Mouse (Mus musculus) T-helper 17 cell (primary cell): ENCODE measurements around the gene Csrnp3.
"Not testable (repeated sequence)": the region's sequence is repeated elsewhere in the genome, so short reads cannot be mapped to it uniquely, and the experiment has no call there.

Experiments
- in situ Hi-C, 2 experiments: fragments of 300-600 bp; cut with MboI, MseI; formaldehyde crosslinking; loops; 1 replicate in 1 of 2; 2 replicates in 1 of 2; pipeline ENCODE4 v1.15.1; 2025; ENCODE audit warnings: high pct_unique_total_duplicates in 2 of 2

Gene Csrnp3

DNA sequence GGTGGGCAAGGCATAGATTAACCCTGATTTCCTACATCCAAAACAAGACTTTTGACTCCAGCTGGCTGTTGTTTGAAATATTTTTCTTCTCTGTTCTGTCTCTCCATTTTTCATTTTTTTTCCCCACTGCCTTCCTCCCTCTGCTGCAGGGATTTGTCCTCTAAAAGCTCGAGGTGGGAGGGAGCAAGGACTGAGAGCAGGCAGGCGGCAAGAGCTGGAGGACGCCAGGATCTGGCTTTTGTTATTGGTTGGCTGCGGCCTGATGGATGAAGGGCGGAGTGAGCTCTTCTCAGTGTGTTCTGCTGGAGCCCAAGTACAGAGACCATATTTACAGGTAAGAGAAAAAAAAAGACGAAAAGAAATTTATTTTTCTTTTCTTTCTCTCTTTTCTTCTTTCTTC is at the start of gene Csrnp3:
TSS of gene Csrnp3 (plus strand) at position 217 of the 400 bp plus-strand sequence.
- in situ Hi-C loops: no loop called here

DNA sequence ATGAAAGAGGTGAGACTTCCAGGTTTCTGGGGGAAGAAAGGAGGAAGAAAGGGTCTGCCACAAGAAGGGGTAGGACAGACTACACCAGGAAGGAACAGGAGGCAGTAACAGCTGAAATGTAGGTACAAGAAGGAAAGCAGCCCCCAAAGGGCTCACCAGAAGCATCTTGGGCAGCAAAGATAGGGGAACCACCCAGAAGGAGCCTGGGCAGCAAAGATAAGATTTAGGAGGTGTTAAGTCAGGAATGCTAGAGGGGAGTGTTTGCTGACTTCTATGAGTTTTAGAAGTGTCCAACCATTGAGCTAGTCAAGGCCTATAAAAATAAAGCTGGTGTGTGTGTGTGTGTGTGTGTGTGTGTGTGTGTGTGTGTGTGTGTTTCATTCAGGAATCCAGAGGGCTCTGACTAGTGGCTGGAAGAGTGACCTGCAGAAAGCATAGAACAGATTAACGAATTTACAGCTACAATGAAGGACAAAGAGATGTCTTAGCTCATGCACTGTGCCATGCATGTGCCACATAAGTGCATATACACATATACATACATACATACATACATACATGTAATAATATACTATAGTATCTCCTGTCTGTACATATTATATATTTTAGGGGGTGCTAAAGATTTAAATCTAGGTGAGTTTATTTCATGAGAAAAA is 44.4 kb upstream of the Csrnp3 start:
- in situ Hi-C loops: no loop called here

DNA sequence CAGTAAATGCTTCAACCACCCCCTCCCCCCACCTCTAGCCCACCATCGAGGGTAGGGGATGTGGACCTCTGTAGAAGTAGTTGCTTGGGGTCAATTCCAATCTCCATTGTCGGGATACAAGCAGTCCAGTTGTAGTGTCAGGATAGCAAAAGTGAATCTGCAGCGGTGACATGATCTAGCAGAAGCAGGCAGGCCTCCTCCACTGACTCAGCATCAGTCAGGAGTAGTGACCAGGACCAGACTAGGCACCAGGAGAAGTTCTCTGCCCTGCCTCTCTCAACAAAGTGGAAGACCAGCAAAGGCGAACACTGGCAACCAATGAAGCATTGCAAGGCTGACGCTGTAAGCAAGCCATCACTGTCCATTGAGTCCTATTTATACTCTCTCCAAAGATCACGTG is 39.0 kb upstream of the Csrnp3 start:
- in situ Hi-C loops: no loop called here

DNA sequence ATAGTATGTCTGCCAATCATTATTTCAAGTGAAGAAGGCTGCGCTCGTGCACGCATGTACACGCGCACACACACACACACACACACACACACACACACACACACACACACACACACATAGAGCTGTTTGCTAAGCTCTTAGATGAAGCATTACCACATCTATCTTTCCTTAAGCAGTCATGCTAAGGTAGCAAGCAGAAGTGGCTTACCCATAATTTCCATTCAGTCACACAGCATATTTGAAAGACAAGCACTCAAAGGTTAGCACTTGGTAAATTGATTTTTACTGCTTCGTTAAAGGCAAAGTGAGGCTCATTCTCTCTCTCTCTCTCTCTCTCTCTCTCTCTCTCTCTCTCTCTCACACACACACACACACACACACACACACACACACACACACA is 34.4 kb upstream of the Csrnp3 start:
- in situ Hi-C loops: not testable (repeated sequence)

DNA sequence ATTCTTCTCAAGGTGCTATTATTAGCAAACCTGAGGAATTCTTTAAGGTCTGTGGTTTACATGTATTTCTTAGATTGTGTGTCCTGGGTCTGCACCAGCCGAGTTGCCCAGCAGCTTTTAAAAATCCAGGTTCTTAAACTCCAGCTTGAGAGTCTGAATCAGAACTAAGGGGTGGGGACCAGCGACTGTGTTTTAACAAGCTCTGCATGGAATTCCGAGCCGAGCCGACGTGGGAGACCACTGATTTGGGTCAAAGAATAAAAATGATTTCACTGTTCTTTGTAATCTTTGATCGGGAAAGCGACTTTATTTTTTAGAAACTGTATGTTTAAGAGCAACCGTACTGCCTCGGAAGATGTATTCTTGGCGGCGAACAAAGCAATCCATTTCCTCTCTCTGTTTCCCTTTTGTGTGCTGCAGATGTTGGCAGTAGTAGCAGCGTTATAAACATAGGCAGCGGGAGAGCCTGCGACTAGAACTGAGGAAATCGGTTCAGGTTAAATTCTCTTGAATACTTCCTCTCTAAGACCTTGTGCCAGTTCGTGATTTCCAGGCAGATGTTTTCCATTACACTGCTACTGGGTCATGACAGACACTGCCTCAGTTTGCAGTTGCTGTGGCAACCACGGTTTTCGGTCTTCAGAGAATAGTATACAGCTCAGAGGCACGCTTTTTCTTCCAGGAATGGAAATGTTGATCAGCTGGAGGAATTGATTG is 27.3 kb upstream of the Csrnp3 start:
- in situ Hi-C loops: no loop called here

DNA sequence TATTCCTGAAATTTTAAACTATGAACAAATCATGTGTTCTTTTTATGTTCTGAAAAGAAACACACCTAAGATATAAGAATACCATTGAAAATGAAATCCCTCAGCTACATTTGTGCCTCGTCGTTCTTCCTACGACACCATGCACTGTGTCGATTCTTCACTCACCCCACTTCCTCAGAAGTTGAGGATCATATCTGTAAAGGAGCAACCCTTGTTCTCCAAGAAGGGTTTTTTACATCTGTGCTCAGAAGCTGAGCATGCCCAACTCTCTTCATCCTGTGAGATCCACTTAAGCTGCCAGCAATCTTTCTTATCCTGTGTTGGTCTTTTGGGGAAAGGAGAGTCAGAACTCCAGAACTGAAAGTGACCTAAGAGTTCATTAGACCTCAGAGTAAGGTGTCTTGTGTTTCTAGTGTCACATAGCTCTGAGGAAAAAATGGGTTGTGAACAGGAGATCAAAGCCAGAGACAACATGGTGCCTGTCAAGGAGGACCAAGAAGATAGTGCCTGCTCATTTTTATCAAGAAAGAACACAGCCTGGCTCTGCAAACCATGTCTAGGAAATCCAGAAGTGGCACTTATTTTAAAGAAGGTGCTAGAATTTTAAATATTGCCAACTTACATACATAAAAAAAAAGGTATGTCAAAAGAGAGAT is 25.3 kb upstream of the Csrnp3 start:
- in situ Hi-C loops: no loop called here

DNA sequence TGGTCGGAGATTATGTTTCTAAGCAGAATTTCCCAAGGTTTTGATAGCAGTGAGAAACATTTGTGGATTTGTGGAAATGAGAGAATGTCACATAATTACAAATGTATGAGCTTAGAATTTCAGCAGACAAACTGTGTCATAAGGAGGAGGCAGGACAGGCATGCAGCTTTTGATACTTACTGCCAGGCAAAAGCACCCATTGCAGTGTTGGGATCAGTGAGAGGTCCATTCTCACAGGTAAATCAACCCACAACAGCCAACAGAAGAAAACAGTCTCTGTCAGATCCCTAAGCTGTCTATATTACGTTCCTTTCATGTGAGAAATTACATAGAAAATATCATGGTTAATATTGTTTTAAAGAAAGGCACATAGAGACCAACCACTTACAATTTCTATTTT is 19.3 kb upstream of the Csrnp3 start:
- in situ Hi-C loops: no loop called here

DNA sequence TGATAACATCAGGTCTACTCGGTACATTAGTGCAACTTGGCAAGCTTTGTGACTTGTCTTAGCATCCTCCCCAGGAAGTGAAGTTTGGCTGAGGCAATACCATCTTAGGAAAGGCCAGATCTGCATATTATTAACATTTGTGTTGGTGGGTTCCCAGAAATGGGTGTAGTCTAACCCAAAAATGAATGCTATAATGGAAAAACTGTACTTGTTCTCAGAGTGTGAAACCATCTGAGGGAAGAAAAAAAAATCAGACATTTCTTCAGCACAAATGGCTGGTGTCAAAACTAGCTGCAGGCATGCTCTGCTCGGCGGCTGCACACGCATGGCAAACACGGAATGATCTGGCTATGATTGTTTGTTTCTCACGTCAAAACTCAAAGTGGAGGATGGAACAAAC is 18.8 kb upstream of the Csrnp3 start:
- in situ Hi-C loops: no loop called here

DNA sequence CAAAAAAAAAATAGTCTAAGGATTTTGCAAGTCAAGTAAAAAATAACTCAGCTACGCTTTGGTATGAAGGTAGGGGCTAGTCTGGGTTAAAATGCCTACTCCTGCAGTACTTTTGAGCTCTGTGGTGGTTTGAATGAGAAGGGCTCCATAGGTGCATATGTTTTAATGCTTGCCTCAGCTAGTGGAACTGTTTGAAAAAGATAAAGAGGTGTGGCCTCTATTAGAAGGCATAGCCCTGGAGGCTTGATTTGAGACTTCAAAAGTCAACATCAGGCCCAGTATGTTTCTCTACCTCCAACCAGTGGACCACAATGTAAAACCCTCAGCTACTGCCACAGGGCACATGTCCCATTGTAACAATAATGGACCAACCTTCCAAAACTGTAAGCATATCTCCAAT is 16.9 kb upstream of the Csrnp3 start:
- in situ Hi-C loops: no loop called here

DNA sequence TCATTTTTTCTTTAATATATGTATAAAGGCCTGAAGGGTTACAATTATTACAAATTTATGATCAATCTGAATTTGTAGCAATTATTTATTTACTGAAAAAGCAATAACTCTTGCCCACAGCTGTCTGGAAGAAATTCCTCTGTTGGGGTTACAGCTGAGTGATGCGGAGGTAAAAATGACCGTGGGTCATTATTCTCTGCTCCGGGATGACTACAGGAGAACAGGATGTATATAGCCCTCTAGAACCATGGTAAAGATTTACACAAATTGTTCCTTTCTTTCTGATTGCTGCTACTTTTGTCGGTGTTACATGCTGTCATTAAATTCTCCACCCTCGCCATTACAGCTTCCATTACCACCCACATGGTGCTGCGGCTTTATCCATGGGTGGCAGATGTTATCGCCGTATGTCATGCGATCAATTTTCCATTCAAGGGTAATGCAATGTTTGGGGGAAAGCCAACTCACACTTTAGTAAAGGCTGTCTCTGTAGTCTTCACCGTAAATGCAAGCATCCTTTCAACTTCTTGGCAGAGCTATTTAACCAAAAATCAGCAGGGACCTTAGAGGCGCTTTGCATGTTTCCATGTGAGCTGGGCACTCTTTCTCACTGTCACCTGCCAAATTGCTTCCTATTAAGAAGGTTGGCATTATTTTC is 12.7 kb upstream of the Csrnp3 start:
- in situ Hi-C loops: no loop called here

DNA sequence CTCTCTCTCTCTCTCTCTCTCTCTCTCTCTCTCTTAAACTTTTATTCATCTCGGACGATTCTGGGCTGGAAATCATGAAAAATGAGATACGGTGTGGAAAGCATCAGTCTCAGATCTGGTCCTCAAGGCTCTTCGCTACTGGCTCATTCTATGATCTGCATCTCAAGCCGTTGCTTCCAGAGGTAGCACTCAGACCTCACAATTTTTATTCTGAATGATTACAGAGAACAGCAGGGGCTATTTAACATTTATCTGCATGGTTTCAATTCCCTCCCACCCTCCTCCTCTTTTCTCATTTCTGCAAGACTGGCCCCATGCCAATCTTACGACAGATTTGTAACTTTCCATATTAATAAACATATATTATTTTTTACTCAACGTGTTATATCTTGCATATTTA is 12.1 kb upstream of the Csrnp3 start:
- in situ Hi-C loops: no loop called here

DNA sequence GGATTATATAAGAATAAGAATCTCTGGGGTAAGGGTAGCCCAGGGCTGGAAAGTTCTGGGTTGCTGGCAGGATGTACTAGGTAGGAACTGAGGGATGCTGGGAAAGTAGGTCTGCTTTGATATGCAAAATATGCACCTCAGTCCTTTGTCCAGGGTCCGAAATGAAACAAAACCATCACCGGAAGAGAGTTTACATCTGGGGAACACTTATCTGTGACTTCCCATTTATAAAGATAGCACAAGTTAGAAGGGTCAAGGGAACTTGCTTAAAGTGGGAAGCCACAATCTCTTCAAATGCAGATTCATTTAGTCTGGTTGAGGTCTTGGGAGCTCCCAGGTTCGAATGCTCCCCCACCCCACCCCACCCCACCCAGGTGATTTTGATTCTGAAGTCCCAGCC is 4.0 kb upstream of the Csrnp3 start:
- in situ Hi-C loops: no loop called here

DNA sequence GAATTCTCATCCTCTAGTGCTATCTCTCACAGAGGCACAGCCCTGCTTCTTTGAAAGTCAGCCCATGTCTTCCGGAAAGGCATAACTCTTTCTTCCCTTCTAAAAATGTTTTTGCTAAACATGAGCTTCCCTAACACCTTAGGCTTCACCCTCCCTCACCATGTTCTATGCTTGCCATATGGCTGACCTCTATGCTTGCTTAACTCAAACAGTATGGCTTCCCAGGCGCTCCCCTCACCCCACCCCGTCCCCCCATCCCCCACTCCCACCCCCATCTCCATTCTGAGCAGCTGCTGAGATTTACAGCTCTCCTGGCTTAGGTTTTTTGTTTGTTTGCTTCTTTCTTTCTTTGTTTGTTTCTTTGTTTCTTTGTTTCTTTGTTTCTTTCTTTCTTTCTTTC is 3.2 kb upstream of the Csrnp3 start:
- in situ Hi-C loops: no loop called here

DNA sequence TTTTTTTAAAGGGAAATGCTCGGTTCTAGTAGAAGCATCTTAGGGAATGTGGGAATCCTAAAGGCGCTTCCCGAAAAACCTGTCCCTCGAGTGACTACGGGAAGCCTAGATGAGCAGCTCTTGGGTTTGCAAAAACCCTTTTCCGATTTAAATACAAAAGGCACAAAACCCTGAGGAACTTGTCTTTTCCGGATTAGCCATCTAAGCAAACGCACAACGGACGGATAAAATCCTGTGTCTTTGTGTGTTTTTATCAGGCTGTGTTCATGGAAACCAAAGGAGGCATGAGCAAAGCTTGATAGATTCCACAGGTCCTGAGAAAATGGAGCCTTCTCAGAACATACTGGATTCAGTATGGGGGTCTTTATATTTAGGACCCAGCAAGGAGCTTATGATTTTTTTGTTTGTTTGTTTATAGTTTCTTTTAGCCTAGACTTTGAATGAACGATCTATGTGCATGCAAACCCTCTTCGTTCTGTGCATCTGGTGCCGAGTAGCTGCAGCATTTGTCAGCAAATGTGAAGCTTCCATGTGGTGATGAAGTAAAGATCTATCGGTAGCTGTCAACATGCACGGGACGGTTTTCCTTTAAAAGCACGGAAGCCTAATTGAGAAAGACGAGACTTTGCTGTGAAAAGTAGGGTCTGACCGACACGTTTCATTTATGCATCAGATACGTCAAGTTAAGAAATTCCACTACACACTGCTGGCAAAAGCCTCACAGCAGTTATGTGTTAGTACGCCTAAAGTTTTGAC is 611 bp downstream of the Csrnp3 start:
- in situ Hi-C loops: no loop called here

DNA sequence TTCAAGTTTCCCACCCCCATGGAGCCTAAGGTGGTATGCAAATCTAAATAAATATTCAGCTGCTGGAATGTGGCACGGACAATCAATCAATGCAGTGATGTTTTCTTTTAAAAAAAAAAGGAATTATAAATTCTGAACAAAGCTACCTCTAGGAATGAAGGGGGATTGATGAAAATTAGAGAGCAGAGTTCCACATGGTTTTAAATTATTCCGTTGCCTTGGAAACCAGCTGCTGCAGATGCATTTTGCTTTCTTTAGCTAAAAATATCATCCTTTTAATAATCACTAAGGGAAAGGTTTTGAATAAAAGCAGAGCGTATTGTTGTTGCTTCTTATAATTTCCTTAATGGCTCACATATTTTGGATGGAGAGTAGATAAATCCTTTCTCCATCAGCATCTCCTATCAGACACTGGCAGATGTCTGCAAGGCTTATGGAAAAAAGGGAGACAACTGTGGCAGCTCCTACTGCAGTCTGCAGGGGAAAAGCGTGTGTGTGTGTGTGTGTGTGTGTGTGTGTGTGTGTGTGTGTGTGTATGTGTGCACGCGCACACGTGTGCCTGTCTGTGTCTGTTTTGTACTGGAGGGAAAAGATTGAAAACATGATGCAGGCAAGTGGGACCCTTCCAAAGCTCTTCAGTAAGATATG is 2.0 kb downstream of the Csrnp3 start:
- in situ Hi-C loops: no loop called here

DNA sequence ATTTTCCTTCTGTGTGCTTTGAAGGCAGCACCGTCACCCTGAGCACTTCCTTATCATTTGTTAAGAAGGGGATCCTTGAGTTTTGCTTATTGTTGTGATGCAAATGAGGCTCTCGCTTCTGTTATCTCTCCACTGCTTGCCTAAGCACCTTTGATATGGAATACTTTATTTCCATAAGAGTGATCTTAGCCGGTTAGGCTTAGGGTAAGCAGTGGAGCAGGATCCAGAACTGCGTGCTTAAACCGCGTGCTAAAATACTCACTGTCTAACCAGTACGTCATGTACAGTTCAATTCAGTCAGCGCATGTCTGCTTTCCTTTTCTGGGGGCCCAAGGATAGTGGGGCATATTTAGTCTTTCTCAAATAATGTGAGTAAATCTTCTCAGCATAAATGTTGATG is 3.1 kb downstream of the Csrnp3 start:
- in situ Hi-C loops: no loop called here

DNA sequence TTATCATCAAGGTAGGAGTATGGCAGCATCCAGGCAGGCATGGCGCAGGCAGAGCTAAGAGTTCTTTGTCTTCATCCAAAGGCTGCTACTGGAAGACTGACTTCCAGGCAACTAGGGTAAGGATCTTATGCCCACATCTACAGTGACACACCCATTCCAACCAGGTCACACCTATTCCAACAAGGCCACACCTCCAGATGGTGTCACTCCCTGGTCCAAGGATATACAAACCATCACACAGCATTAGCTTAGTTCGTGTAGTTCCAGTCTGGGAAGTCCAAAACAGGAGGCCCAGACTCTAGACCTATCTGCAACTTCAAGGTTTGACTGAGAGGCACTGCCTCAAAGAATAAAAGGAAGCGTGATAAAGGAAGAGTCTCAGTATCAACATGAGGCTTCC is 4.7 kb downstream of the Csrnp3 start:
- in situ Hi-C loops: not testable (repeated sequence)

DNA sequence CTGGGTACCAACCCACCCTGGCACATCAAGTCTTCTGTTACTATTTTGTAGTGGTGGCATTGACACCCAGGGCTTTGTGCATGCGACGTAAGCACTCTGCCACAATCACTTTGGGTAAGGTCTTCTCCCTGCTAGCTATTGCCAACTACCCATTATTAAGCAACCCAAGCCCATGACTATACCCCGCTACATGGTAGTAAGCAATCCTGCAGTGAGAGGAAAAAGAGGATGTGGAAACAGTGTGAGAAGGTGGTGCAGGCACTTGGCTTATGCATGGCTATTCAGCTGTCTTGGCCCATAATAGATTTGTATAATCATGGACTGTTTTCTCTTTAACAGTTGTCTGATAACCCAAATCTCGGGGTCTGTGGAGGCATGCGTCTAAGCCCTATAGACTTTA is 11.2 kb downstream of the Csrnp3 start:
- in situ Hi-C loops: no loop called here

DNA sequence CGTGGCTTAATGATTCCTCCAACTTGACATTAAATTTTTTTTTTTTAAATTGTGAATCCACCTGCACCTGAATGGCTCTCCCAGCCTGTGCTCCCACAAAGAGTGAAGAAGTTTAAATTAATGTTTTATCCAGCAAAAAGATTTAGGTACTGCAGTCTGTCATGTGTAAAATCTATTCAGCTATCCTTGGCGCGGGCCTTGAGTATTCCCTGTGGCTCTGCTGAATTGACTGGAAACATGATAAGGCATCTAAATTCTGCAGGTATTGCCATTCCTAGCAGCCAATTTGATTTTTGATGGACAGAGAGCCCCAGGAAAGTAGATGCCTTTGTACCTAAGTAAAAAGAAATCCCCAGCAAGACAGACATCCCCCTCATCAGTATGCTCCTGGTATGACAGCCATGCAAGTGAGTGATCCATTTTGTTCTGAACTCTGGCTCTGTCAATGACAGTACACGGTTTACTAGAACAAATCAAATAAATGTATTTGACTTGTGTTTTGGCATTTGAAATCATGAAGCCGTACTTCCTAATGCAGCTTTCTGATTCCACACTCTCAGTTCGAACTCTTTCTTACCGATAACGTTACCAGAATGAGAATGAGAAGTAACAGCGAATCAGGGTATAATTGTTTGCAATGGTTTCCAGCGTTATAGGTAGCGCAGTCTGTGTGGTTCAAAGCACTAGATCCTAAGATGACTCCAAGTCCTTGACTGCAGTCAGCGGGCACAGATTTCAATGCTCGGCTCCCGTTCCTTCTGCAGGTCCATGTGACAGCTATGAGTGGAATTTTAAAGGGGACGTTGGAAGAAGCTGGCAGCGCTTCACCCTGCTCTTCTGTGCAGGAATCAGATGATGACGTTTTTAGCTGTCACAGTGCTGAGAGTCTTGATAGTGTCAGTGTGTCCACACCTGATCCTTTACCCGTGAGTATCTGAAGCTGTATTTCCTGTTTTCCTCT is 14.5 kb downstream of the Csrnp3 start:
- in situ Hi-C loops: no loop called here

DNA sequence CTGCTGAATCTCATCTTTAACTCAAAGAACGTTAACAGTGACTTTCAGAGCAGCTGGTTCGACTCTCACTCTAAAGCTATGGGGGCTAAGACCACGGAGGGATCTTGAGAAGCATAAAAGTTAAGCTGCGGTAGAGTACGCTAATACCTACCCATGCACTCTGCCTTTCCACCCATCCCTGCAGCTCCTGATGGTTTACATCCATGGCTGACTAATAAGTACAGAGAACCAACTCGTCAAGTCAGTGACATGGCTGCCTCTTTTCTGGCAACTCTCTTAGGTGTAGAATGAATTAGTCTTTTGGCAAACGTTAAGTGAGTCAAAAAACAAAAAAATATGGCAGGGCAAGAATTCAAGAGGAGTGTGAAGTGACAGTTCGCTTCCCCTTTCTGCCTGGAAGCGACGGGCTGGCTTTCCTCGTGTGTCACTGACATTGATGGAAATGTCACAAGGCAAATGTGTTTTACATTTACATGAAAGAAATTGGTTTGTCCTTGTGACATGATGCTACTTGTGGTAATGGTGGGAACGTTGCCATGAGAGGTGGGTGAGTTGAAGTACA is 19.3 kb downstream of the Csrnp3 start:
- in situ Hi-C loops: no loop called here
